Mouse (Mus musculus): ENCODE measurements around the gene Ssc5d.
A peak's percentile ranks its signal among the peaks of the same experiment; 100 is the strongest.

The Ssc5d gene

DNA sequence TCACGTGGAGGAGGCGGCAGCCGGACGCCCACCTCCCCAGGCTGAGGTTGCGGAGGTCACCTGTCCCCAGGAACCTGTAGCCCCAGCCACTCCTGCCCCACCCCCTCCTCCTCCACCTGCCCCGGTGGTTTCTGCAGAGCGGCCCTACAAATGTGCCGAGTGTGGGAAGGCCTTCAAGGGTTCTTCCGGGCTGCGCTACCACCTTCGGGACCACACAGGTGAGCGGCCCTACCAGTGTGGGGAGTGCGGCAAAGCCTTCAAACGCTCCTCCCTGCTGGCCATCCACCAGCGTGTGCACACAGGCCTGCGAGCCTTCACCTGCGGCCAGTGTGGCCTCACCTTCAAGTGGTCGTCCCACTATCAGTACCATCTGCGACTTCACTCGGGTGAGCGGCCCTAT lies 5.6 kb upstream of the Ssc5d start:
- no peak for DNase-seq (ENCODE audit: low read depth, low spot score)

DNA sequence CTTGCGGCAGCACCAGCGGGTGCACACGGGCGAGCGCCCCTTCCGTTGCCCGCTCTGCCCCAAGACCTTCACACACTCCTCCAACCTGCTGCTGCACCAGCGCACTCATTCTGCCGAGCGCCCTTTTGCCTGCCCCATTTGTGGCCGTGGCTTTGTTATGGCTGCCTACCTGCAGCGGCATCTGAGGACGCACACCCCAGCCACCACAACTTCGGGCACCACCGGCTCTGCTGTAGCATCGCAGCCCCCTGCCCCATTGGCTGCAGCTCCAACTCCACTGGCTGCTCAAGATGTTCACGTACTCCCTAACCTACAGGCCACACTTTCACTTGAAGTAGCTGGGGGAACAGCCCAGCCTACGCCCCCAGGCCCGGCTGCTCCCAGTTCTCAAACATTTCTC lies 5.1 kb upstream of the Ssc5d start:
- DNase-seq (ENCODE audit: low read depth, low spot score), result no peak

DNA sequence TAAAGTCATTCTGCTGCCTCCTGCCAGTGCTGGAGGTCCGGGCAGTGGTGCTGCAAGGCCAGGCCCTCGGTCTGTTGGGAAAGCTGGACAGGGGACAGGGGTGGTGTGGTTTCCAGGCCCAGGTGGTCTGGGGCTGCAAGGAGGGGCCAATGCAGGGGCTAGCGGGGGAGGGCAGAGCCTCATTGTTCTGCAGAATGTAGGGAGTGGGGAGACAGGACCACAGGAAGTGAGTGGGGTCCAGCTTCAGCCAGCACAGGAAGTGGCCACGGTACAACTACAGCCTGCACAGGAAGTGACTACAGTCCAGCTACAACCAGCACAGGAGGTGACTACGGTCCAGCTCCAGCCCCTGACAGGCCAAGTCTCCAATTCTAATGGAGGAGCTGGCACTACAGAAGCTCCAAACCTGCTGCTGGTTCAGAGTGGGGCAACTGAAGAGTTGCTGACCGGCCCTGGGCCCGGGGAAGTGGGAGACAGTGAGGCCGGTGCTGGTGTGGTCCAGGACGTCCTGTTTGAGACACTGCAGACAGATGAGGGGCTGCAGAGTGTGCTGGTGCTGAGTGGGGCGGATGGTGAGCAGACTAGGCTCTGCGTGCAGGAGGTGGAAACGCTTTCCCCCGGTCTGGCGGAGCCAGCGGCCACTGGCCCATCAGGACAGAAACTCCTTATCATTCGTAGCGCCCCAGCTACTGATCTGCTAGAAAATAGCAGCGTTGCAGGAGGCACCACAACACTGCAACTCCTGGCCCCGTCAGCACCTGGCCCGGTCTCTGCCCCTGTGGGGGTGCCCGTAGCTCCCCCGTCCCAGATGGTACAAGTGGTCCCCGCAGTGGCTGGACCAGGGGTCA lies 4.4 kb upstream of the Ssc5d start:
- DNase-seq (ENCODE audit: low read depth, low spot score), result no peak

DNA sequence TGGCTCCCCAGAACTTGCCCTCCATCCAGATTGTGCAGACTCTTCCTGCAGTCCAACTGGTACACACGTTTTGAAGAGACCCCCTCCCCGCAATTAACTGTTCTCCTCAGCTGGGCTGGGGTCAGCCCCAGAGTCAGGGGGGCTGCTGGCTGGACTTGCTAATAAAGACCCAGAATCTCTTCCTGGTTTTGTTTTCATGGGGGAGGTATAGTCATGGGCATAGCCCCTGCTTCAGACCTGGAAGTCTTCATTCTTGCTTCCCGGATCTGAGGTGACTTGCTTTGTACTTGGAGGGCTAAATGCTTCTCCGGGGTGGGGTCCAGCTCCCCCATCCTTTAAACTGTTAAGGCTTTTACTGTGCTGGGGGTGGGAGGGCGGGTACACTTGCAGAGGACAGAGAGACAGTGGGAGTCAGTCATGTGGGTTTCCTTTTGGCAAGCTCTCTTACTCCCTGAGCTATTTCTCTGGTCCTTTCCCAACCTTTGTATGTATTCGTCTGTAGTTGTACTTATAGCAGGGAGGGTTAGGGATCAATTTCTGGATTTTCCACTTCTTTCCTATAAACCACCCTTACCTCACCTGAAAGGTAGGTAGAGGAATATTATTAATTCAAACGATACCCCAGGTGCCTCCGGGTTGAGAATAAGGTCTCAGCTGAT lies 3.6 kb upstream of the Ssc5d start, which contains the start of gene Nat14:
TSS of gene Nat14 (plus strand) at position 205 of the 659 bp plus-strand sequence.
- no peak for DNase-seq (ENCODE audit: low read depth, low spot score)

DNA sequence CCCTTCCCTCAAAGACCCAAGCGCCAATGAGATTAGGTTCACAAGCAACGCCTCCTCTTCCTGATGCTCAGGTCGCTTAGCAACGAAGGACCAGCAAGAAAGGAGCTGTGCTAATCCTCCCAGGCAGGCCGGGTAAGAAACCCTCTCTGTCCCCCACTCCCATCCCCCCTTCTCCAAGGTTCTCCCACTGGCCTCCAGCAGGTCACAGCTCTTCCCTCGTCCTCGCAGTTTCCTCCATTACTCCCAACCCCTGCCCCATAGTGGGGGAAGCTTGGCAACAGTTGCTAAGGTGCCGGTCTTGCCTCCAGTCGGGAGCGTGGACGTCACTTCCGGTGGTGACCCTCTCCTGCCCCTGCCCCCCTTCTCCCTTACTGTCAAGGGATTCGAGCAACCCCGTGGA lies 3.1 kb upstream of the Ssc5d start:
- peak; percentile 84 for DNase-seq (ENCODE audit: low read depth, low spot score)

DNA sequence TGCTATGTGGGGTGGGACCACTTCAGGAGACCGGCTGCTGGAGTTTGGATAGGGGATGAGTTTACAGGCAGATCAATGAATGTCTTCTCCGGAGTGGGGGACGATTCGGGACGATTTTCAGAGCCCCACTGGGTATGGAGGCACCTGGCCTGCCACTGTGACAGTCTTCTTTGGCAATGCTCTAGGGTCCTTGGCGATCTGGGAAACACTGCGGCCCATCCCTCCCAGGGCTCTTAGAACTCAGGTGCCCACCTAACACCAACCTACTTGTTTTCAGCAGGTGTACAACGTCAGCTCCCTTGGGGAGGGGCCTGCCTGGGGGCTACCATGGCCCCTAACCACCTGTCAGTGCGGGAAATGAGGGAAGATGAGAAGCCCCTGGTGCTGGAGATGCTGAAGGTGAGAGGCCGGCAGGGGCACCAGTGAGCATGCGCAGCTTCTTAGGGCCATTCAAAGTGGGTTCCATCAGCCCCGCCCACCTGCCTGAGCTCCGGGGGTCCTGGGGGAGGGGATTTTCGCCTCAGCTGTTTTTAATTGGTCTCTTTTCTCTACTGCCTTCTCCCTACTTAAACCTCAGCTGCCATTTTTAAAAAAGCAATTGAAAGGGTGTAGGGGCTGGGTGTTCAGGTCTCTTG lies 2.5 kb upstream of the Ssc5d start:
- DNase-seq (ENCODE audit: low read depth, low spot score), result peak; percentile 87

DNA sequence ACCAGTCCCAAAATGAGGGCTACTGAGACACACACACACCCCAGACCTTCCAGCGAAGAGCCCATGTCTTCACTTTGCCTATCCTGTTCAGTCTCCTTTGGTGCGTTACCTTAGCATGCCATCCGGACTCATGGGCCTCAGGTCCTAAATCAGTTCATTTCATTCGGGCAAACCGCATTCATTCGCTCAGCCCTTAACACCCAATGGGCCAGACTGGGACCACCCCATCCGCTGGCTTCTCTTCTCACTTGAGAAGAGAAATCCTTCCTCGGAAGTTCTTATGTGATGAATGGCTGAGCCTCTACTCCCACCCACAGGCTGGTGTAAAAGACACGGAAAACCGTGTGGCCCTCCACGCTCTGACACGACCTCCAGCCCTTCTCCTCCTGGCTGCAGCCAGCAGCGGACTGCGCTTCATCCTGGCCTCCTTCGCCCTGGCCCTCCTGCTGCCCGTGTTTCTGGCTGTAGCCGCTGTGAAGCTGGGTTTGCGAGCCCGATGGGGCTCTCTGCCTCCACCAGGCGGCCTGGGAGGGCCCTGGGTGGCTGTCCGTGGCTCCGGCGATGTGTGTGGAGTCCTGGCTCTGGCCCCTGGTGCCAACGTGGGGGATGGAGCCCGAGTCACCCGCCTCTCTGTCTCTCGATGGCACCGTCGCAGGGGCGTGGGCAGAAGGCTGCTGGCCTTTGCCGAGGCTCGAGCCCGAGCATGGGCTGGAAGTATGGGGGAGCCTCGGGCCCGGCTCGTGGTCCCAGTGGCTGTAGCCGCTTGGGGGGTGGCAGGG lies 1.8 kb upstream of the Ssc5d start:
- DNase-seq (ENCODE audit: low read depth, low spot score), result peak; percentile 37

DNA sequence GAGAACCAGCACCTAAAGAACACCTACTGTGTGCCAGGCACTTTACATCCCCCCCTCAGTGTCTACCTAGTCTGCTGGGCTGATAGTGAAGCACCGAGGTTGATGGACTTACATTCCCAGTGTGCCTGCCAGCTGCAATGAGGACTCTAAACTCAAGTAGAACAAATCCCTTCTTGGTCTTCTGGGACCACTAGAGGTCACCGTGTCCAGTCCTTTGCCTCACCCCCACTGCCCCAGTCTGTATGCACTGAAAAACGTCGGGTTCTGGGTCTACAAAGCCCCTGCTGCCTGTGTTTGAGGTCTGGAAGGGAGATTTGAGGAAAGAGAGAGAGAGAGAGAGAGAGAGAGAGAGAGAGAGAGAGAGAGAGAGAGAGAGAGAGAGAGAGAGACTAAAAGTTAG lies 1.1 kb upstream of the Ssc5d start:
- DNase-seq (ENCODE audit: low read depth, low spot score), result peak; percentile 28

DNA sequence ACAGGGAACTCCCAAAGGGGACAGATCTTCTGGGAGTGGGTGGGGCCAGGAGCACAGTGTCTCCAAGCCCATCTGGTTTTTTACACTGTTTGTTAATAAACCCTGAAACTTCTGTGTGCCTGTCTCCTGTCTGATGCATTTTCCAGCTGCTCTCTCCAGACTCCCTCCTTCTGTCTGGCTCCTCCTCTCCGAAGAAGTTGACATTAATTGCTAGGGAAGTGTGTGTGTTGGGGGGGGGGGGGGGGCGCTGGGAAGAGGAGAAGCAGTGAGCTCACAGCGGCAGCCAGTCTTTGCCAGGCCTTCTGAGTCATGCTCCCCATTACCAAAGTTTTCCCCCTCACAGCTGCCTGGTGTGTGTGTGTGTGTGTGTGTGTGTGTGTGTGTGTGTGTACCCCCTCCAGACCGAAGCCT lies 689 bp upstream of the Ssc5d start:
- peak; percentile 75 for DNase-seq (ENCODE audit: low read depth, low spot score)

DNA sequence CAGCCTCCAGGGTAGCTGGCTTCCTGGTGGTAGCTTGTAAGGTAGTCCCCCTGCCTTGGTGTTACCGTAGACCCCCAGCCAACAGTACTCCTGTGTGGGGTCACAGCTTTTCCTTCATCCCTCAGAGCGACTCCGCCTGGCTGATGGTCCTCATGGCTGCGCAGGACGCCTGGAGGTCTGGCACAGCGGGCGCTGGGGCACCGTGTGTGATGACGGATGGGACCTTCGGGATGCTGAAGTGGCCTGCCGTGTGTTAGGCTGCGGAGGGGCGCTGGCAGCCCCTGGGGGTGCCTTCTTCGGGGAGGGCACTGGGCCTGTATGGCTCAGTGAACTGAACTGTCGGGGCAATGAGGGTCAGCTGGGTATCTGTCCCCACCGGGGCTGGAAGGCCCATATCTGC lies 1.3 kb downstream of the Ssc5d start:
- no peak for DNase-seq (ENCODE audit: low read depth, low spot score)

DNA sequence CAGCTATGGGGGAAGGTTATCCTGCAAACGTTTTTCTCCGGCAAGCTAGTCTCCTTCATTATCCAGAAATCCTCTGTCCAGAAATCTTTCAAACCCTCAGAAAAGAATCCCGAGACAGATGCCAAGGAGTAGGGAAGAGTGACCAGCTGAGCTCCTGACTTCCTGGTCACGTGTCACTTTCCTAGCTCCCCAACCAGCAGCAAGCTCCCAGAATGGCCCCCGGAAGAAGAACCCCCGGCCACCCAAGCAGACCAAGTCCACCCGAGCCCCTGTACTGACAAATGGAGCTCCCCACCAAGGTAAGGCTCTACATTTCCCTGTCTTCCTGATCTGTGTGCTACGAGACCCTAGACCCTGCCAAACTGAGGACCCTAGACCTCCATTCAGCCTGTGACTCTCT lies 2.1 kb downstream of the Ssc5d start:
- DNase-seq (ENCODE audit: low read depth, low spot score), result no peak

DNA sequence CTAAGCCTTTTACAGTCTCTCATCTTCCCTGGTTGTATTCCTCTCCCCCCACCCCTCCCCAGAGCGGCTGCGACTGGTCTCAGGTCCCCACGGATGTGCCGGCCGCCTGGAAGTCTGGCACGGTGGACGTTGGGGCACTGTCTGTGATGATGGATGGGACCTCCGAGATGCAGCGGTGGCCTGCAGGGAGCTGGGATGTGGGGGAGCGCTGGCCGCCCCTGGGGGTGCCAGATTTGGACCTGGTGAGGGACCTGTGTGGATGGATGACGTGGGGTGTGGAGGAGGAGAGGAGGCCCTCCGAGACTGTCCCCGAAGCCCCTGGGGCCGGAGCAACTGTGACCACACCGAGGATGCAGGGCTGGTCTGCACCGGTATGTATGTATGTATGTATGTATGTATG lies 2.7 kb downstream of the Ssc5d start:
- no peak for DNase-seq (ENCODE audit: low read depth, low spot score)

DNA sequence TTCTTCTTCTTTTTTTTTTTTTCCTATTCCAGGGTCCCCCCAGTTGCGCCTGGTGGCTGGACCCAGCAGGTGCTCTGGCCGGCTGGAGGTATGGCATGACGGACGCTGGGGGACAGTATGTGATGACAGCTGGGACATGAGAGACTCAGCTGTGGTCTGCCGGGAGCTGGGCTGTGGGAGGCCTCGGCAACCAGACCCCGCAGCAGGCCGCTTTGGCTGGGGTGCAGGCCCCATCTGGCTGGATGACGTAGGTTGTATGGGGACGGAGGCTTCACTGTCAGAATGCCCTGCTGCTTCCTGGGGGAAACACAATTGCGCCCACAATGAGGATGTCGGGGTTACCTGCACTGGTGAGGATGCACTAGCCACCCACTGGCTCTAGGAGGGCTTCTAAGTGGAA lies 7.5 kb downstream of the Ssc5d start:
- DNase-seq (ENCODE audit: low read depth, low spot score), result no peak

DNA sequence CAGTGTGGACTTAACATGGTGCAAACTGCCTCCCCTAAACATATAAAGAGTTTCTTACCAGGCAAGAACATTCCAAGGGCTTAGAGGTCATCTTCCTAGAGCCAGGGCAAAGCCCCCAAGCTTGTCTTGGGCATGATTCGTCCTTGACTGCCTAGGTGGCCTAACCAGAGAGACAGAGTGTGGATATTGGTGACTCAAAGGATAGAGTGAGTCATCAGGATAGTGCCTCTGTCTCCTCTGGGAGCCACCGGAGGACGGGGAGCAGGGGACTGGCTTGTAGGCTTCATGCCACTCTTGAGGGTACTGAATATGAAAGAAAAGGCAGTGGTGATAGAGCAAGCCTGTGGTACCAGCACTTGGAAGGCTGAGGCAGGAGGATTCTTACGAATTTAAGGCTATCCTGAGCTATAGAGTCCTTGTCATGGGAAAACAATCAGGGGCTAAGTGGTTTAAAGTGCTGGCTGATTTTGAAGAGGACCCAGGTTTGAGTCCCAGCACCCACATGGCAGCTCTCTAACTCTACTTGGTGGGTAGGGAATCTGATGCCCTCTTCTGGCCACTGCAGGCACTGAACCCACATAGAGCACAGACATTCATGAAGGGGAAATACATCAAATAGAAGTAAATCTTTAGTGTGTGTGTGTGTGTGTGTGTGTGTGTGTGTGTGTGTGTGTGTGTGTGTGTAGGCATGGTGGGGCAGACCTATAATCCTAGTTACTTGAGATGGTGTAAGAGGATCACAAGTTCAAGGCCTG lies 8.8 kb downstream of the Ssc5d start:
- no peak for DNase-seq (ENCODE audit: low read depth, low spot score)

DNA sequence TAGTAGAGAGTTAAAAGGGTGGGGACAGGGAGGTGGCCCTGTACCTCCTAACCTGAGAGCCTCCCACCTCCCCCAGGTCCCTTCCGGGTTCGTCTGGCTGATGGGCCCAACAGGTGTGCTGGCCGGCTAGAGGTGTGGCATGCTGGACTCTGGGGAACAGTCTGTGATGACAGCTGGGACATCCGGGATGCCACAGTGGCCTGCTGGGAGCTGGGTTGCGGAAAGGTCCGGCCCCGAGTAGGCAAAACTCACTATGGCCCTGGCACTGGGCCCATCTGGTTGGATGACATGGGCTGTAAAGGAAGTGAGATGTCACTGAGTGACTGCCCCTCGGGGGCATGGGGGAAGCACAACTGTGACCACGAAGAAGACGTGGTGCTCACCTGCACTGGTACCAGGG lies 11.2 kb downstream of the Ssc5d start:
- no peak for DNase-seq (ENCODE audit: low read depth, low spot score)

DNA sequence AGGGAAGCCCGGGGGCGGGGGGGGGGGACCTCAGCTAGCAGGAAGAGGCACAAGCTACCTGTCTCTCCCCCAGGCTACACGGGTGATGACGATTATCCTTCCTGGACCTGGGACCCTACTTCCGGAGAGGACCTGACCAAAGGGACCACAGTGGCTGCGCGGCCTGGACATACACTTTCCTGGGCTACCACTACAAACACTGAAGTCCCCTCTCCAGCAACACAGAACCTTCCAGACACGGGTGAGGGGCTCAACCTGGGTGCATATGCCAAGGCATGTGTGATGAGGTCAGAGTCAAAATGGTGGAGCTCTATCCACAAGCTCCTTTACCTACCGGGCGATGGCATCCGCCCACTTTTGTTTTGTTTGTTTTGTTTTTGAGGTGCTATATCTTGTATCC lies 11.8 kb downstream of the Ssc5d start:
- no peak for DNase-seq (ENCODE audit: low read depth, low spot score)

DNA sequence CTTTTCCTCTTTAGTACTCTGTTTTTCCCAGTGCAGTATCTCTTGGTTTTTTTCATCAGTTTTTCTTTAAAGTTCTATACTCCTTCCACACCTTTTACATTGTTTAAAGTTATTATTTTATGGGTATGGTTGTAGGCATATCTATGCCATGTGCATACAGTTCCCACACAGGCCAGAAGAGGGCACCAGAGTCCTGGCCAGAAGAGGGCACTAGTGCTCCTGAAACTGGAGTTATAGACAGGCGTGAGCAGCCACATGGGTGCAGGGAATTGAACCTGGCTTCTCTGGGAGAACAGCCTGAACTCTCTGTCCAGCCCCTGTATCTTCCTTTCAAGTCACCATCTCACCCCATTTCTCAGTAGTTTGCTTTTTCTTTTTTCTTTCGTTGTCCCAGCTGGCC lies 12.9 kb downstream of the Ssc5d start:
- peak; percentile 65 for DNase-seq (ENCODE audit: low read depth, low spot score)

DNA sequence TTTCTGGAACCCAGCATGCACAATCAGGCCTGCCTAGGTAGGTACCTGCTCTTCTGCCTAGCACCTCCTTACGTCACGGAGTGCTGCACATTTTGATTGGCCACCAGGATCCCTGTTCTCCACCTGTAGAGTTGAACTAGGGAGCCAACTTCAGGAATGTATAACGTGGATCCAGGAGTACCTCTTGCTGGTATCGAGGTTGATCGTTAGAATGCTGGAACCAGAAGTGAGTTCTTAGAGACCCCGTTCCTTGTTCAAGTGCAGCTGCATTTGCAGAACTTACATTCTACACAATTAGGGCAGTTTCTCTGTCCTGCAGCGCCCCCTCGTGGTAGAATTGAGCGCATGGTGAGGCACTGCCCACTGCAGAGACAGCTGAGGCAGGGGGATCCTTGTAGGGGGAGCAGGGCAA lies 14.5 kb downstream of the Ssc5d start:
- peak; percentile 75 for DNase-seq (ENCODE audit: low read depth, low spot score)

DNA sequence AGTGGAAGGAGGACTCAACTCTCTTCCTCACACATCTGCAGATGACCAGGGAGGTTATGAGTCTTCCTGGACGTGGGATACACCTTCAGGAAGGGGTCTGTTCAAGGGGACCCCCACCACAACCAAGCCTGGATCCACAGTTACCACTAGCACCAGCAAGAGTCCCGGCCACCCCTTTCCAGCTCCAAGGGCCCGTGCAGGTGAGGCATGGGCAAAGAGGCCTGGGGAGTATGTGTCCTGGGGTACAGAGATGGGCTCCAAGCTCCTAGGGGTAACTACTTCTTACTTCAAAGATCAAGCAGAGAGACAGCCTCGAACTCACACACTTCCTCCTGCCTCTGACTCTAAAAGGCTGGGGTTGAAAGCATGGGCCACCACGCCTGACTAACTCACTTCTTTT lies 17.1 kb downstream of the Ssc5d start:
- DNase-seq (ENCODE audit: low read depth, low spot score), result no peak

DNA sequence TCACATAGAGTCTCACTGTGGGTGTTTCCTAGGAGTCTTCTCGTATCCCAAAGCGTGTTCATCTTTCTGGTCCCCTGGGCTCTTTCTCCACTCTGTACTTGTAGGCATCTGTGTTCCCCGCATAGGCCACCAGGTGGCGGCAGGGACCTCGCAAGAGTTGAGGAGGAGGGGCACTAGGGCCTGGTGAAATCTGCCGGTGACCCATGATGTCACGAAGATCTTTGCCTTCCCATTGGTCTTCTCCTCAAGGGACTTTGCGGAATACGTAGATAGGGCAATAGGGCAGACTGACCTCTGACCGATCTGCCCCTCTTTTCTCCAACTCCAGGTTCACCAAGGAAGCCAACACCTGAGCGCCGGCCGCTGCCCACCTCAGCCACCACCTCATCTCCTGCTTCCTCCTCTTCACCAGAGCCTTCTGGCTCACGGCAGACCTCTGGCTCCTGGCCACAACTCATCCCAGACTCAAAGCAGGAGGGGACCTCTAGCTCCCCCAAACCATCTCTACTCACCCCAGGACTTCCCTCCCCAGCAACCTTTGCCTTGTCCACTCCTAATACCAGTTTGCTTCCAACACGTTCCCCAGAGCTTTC lies 17.7 kb downstream of the Ssc5d start:
- peak; percentile 94 for DNase-seq (ENCODE audit: low read depth, low spot score)

DNA sequence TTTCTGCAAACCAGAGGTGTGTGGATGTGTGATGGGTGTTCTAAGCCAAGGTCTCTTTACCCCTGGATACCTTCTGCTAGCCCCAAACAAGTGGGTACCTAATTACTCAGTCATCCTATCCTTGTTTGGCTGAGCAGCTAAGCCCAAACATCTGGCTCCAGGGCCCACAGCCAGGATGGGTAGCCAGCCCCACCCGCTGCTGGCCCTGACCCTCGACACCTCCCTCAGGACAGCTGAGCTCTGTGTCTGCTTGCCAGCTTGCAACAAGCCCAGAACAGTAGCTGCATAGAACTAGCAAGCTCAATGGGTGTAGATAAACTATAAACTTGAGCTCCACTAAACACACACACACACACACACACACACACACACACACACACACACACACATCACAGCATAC lies 22.3 kb downstream of the Ssc5d start:
- DNase-seq (ENCODE audit: low read depth, low spot score), result no peak

Measured in forelimb bud, embryonic 11.5 days (tissue).